Mouse (Mus musculus) kidney, embryonic 16.5 days (tissue): ENCODE measurements around the gene Ankrd9. TPM values are rescaled to one million over a fixed set of nuclear protein-coding genes. Genes with fewer than 3 reads are reported as not detected.

Source experiments
- ATAC-seq: fragments of 200-750 bp; cut with Nextera tagmentation; 2 replicates; pipeline ENCODE4 v1.8.0; 2017; ENCODE audit warnings: moderate TSS enrichment; ENCODE audit not compliant: low FRiP score, low TSS enrichment
- H3K27ac ChIP-seq: fragments of 300-500 bp; sonication (generic); 2 replicates; pipeline ENCODE4 v1.5.1; 2014; ENCODE audit warnings: low read length
- H3K27me3 ChIP-seq: fragments of 300-500 bp; sonication (generic); 2 replicates; pipeline ENCODE4 v1.6.1; 2014; ENCODE audit warnings: low read length, control low read depth, mixed read lengths; ENCODE audit not compliant: insufficient read depth
- H3K36me3 ChIP-seq: fragments of 300-500 bp; sonication (generic); 2 replicates; pipeline ENCODE4 v1.6.1; 2014; ENCODE audit warnings: low read length, control low read depth, mixed read lengths; ENCODE audit not compliant: insufficient read depth
- H3K4me1 ChIP-seq: fragments of 300-500 bp; sonication (generic); 2 replicates; pipeline ENCODE4 v1.6.1; 2014; ENCODE audit warnings: low read length, control low read depth, mixed read lengths; ENCODE audit not compliant: insufficient read depth
- H3K4me2 ChIP-seq: fragments of 300-500 bp; sonication (generic); replicated peaks from 2 replicates; pipeline ENCODE4 v1.6.1; 2014; ENCODE audit warnings: low read depth, low read length
- H3K4me3 ChIP-seq: fragments of 300-500 bp; sonication (generic); 2 replicates; pipeline ENCODE4 v1.5.1; 2014; ENCODE audit warnings: mild to moderate bottlenecking, low read length
- H3K9ac ChIP-seq: fragments of 300-500 bp; sonication (generic); replicated peaks from 2 replicates; pipeline ENCODE4 v1.6.1; 2014; ENCODE audit warnings: low read length
- H3K9me3 ChIP-seq: fragments of 300-500 bp; sonication (generic); 2 replicates; pipeline ENCODE4 v1.6.1; 2016; ENCODE audit warnings: low read length, control low read depth
- WGBS: fragments of 180-500 bp; shearing (Covaris S2); extraction: QIAGEN DNeasy Blood & Tissue Kit; methylation state at CpG from one replicate; pipeline ENCODE4 v1.1.7; 2014; 5-methylcytosine and 5-hydroxymethylcytosine counted together
- polyA plus RNA-seq: library from polyadenylated mRNA; unstranded; fragments of >200 nt; fragmentation: Nextera tagmentation; extraction: Ambion mirVana; gene quantifications from 2 replicates; pipeline ENCODE4 v1.2.1, GENCODE M21; 2015

The Ankrd9 gene
- 14.8 and 16.7 TPM in 2 replicates for polyA plus RNA-seq

DNA sequence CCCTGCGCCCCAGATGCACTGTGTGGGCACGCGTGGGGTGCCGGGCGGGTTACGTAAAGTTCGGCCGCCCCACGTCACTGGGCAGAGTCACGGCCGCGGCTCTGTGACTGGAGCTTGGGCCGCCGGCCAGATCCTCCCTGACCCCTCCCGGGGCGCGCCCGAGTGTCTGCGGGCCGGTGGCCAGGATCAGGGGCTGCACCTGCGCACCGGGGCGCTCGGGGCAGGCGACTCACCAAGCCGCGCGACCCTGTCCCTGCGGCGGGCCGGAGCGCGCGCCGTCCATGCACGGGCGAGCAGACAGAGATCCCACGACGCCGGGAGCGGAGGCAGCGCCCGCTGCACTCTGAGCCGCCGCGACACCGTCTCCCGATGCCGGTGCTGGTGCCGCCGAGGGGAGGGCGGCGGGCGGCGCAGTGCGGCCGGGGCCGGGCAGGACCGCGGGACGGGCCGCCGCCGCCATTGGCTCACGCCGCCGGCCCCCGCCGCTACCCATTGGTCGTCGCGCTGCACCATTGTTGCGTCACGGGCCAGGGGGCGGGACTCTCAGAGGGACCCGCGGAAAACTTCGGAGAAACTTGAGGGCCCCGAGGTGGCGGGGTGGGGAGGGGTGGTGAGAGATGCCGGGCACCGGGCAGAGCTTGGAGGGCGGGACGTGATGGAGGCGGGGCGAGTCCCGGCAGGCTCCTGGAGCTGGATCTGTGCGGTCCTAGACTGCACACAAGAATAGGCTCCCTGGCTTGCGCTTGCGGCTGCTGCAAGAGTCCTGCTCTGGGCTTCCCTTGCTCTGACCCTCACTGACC lies at the start of gene Ankrd9:
TSS of gene Ankrd9 (minus strand) at position 434 of the 800 bp plus-strand sequence.
- WGBS, result under 1% methylated on average over 88 of the region's 90 CpGs
- H3K4me1 ChIP-seq, result peaks cover 11% of the 10 kb centered on the region
- ATAC-seq, result peak; percentile 97
- H3K9ac ChIP-seq, result peak within 1 kb of the TSS; percentile 78
- H3K4me3 ChIP-seq, result peak within 1 kb of the TSS; percentile 77
- H3K9me3 ChIP-seq, result no peaks in the 10 kb centered on the region
- no peaks in the 10 kb centered on the region for H3K27me3 ChIP-seq
- H3K4me2 ChIP-seq, result peak within 1 kb of the TSS; percentile 90
- H3K27ac ChIP-seq, result peak within 1 kb of the TSS; percentile 66
- H3K36me3 ChIP-seq, result peaks cover 20% of the 10 kb centered on the region

DNA sequence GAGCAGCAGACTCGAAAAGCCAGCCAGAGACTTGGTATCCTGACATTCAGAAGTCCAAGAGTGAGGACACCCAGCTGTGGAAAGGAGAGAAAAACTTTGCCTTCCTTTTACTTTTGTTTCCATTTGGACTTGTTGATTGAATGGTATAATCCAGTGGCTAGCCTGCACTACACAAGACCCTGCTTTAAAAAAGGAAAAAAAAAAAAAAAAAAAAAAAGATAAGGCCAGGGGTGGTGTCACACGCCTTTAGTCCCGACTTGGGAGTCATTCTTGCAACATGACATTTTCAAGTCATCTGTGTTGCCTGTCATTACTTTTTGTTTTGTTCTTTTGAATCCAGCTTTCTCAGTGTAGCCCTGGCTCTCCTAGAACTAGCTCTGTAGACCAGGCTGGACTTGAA lies 42.7 kb upstream of the Ankrd9 start:
- Histone ChIP-seq H3K9ac (no peak overlapping the region), H3K4me1 (no peaks in the 10 kb centered on the region), H3K9me3 (no peaks in the 10 kb centered on the region), H3K27me3 (no peaks in the 10 kb centered on the region), H3K4me2 (no peak overlapping the region), H3K4me3 (no peak overlapping the region), H3K36me3 (no peaks in the 10 kb centered on the region), H3K27ac (no peak overlapping the region)
- 64% methylated on average over 3 of the region's 3 CpGs for WGBS
- ATAC-seq, result no peak

DNA sequence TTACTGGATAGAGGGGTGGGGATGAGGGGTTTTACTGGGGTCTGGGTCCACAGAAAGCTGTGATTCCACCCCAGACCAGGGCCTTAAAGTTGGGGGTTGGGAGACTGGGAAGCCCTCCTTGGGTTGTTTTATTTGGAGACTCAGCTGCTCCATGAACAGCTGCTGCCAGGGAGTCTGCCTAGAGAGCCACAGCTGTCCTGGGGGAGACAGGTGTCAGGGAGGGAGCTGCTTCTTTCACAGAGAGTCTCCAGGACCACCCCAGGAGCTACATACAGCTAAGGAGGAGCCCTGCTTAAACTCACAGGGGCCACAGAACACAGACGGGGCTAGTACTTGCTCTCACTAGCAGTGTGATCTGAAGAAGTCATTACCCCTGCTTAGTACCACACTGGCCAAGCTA lies 42.3 kb upstream of the Ankrd9 start:
- Histone ChIP-seq H3K4me1 (no peaks in the 10 kb centered on the region), H3K27ac (no peak overlapping the region), H3K27me3 (no peaks in the 10 kb centered on the region), H3K4me2 (no peak overlapping the region), H3K9me3 (no peaks in the 10 kb centered on the region), H3K4me3 (no peak overlapping the region), H3K36me3 (no peaks in the 10 kb centered on the region), H3K9ac (no peak overlapping the region)
- no peak for ATAC-seq
- WGBS, result 37% methylated on average over 1 of the region's 1 CpGs

DNA sequence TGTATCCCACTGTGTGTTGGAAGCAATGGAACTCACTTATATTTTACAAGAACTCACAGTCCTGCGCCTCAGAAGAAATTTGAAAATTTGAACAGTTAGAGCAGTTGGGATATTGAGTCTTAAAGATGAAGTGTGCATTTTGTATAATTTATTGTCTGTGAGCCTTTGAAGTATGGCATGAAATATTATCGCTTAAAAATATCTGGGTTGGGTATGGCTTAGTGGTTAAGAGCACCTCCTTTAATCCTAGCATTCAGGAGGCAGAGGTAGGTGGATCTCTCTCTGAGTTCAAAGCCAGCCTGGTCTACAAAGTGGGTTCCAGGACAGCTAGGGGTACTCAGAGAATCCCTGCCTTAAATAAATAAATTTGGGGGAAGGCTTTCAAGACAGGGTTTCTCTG lies 40.2 kb upstream of the Ankrd9 start:
- no peak overlapping the region for H3K9ac ChIP-seq
- no peaks in the 10 kb centered on the region for H3K4me1 ChIP-seq
- H3K4me2 ChIP-seq, result no peak overlapping the region
- H3K27me3 ChIP-seq, result no peaks in the 10 kb centered on the region
- H3K36me3 ChIP-seq, result no peaks in the 10 kb centered on the region
- H3K9me3 ChIP-seq, result no peaks in the 10 kb centered on the region
- 96% methylated on average over 2 of the region's 2 CpGs for WGBS
- no peak for ATAC-seq
- no peak overlapping the region for H3K4me3 ChIP-seq
- H3K27ac ChIP-seq, result no peak overlapping the region

DNA sequence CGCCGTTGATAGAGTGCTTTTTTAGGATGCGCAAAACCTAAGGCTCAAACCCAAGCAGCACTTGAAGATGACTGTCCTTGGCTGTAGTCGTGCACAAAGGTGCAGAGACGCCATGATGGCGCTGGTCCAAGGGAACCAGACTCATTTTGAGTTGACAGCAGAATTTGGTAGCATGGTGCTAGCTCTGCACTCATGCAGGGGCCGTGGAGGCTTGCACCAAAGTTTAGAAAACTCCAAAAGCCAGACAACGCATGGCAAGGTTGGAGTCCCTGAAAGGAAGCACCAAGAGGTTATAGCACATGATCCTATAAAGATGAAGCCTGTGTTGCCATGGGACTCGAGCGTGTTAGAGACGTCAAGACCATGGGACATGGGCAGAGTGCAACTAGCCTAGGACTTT lies 39.2 kb upstream of the Ankrd9 start:
- WGBS, result 93% methylated on average over 11 of the region's 11 CpGs
- H3K27me3 ChIP-seq, result no peaks in the 10 kb centered on the region
- no peak overlapping the region for H3K4me2 ChIP-seq
- H3K4me3 ChIP-seq, result no peak overlapping the region
- no peaks in the 10 kb centered on the region for H3K4me1 ChIP-seq
- H3K9ac ChIP-seq, result no peak overlapping the region
- H3K36me3 ChIP-seq, result no peaks in the 10 kb centered on the region
- ATAC-seq, result no peak
- H3K27ac ChIP-seq, result no peak overlapping the region
- H3K9me3 ChIP-seq, result no peaks in the 10 kb centered on the region

- 76% methylated on average over 3 of the region's 3 CpGs for WGBS
Observed at GRCm38 (mm10) chr12:111016807-111017206, 38.0 kb upstream of the Ankrd9 start.

GRCm38 (mm10) chr12:111009615-111010257 lies 30.9 kb upstream of the Ankrd9 start:
- no peak overlapping the region for H3K4me2 ChIP-seq
- no peak overlapping the region for H3K9ac ChIP-seq
- peaks cover 19% of the 10 kb centered on the region for H3K4me1 ChIP-seq
- H3K9me3 ChIP-seq, result no peaks in the 10 kb centered on the region
- H3K4me3 ChIP-seq, result no peak overlapping the region
- H3K27me3 ChIP-seq, result no peaks in the 10 kb centered on the region
- H3K36me3 ChIP-seq, result no peaks in the 10 kb centered on the region
- 71% methylated on average over 6 of the region's 6 CpGs for WGBS
- no peak overlapping the region for H3K27ac ChIP-seq
- ATAC-seq, result no peak

More at GRCm38 (mm10) chr12:111016807-111017206, 38.0 kb upstream of the Ankrd9 start:
- Histone ChIP-seq H3K4me1 (no peaks in the 10 kb centered on the region), H3K9ac (no peak overlapping the region), H3K9me3 (no peaks in the 10 kb centered on the region), H3K4me3 (no peak overlapping the region), H3K4me2 (no peak overlapping the region), H3K27me3 (no peaks in the 10 kb centered on the region), H3K36me3 (no peaks in the 10 kb centered on the region), H3K27ac (no peak overlapping the region)
- no peak for ATAC-seq

DNA sequence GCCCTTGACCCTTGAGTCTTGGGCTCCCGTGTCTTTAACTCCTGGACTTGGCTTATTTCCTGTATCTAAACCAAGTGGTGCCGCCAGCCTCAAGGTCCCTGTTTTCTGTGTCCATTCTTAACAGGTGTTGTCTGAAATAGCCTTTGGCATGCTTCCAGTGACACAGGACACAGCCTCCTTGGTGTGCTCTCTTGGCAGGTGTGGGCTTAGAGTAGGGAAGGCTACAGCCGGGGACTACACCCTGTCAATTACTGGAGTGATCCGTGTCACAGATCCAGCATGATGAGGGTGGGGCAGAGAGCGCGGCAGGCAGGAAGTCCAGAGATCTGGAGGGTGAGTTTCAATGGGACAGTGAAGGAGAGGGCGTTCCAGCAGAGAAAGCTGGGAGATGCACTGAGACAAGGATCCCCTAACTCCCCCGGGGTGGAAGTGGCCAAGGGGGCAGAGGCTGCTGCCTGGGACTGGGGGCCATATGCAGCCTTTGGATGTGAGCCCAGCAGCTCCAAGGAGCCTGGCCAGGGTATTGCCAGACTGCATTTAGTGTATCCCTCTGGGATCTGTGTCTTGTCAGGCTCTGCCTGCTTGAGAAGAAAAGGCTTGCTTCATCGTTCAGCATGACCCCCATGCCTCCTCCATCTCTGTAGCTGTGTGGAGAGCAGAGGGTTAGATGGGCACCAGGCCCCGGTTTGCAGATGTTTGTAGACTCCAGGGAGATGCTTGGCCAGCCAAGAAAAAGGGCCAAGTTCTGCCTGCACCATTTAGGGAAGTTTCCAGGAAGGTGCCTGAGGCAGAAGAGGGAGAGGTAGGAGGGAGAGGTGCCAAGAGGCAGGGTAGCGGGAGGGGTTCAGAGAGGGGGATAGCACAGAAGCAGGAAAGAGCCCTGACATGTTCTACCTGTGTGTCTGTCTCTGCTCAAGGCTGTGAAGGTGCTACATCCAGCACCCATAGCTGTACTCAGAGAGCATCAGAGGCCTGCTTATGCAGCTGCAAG lies 30.0 kb upstream of the Ankrd9 start:
- Histone ChIP-seq H3K36me3 (no peaks in the 10 kb centered on the region), H3K27me3 (no peaks in the 10 kb centered on the region), H3K27ac (no peak overlapping the region; the same call in 1 of the 2 replicates), H3K4me1 (peaks cover 19% of the 10 kb centered on the region), H3K4me3 (no peak overlapping the region), H3K9me3 (no peaks in the 10 kb centered on the region), H3K9ac (no peak overlapping the region), H3K4me2 (no peak overlapping the region)
- ATAC-seq, result no peak
- WGBS, result 47% methylated on average over 11 of the region's 11 CpGs
